Mouse (Mus musculus) bone marrow macrophage, adult 2 months (primary cell): ENCODE measurements around the gene Cep41.

Experiments used
- CTCF ChIP-seq: IDR thresholded peaks from 2 replicates; pipeline ENCODE4 v1.5.1; 2012; ENCODE audit warnings: low read depth, mild to moderate bottlenecking, low read length, moderate library complexity
- POLR2A ChIP-seq: IDR thresholded peaks from 2 replicates; pipeline ENCODE4 v1.6.1; 2012; ENCODE audit warnings: mild to moderate bottlenecking, low read depth, low read length, borderline replicate concordance

GRCm38 (mm10) chr6:30616491-30616941 is 77.0 kb downstream of the Cep41 start:
- TF ChIP-seq CTCF (no peak), POLR2A (no peak)
